Mouse (Mus musculus) embryonic facial prominence, embryonic 13.5 days (tissue): Measurements from ENCODE around the gene Rps27rt. TPM values are rescaled to one million over a fixed set of nuclear protein-coding genes. Genes with fewer than 3 reads are reported as not detected.

Experiments used
- ATAC-seq: fragments of 200-750 bp; cut with Nextera tagmentation; 2 replicates; pipeline ENCODE4 v1.8.0; 2017; ENCODE audit warnings: low read depth; ENCODE audit not compliant: insufficient number of reproducible peaks, insufficient read depth, low FRiP score, low TSS enrichment
- H3K27ac ChIP-seq: fragments of 300-500 bp; sonication (generic); 2 replicates; pipeline ENCODE4 v1.5.1; 2015; ENCODE audit warnings: moderate library complexity, mild to moderate bottlenecking, inconsistent platforms
- H3K27me3 ChIP-seq: fragments of 300-500 bp; sonication (generic); 2 replicates; pipeline ENCODE4 v1.6.1; 2015; ENCODE audit warnings: mild to moderate bottlenecking, inconsistent platforms
- H3K36me3 ChIP-seq: fragments of 300-500 bp; sonication (generic); 2 replicates; pipeline ENCODE4 v1.6.1; 2015; ENCODE audit warnings: mild to moderate bottlenecking, inconsistent platforms
- H3K4me1 ChIP-seq: fragments of 300-500 bp; sonication (generic); 2 replicates; pipeline ENCODE4 v1.6.1; 2015; ENCODE audit warnings: inconsistent platforms
- H3K4me2 ChIP-seq: fragments of 300-500 bp; sonication (generic); 2 replicates; pipeline ENCODE4 v1.6.1; 2015; ENCODE audit warnings: moderate library complexity, mild to moderate bottlenecking, inconsistent platforms
- H3K4me3 ChIP-seq: fragments of 300-500 bp; sonication (generic); 2 replicates; pipeline ENCODE4 v1.5.1; 2015; ENCODE audit warnings: mild to moderate bottlenecking, inconsistent platforms
- H3K9ac ChIP-seq: fragments of 300-500 bp; sonication (generic); 2 replicates; pipeline ENCODE4 v1.6.1; 2015; ENCODE audit warnings: mild to moderate bottlenecking, inconsistent platforms
- H3K9me3 ChIP-seq: fragments of 300-500 bp; sonication (generic); 2 replicates; pipeline ENCODE4 v1.6.1; 2016; ENCODE audit warnings: inconsistent platforms
- WGBS: fragments of 180-500 bp; shearing (Covaris S2); methylation state at CpG from one replicate; pipeline ENCODE4 v1.1.7; 2015; ENCODE audit warnings: mixed read lengths; 5-methylcytosine and 5-hydroxymethylcytosine counted together
- polyA plus RNA-seq: library from polyadenylated mRNA; unstranded; fragments of >200 nt; fragmentation: Nextera tagmentation; extraction: Ambion mirVana; gene quantifications from 2 replicates; pipeline ENCODE4 v1.2.1, GENCODE M21; 2015

The Rps27rt gene
- polyA plus RNA-seq, 1 experiment from 2014 or later = 519 TPM

DNA sequence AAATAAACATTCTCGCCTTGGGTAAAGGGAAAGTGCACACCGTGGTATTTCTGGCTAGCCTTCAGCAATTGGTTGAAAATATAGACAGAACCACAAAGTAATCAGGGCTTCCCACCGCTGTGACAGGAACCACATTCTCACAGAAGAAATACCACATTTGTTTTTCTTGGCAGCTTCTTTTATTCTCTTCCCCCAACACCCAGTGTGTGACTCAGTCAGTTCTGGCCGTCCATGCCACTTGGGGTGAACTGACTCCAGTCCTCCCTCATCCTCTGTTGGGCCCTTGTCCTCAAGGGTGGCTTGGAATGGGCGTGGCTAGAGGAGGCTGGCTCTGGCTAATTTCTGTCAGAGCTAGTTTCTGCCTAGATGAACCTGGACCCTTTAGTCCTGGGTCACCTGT, 34.1 kb downstream of the Rps27rt start:
- peaks cover 10% of the 10 kb centered on the region for H3K4me1 ChIP-seq
- H3K4me3 ChIP-seq = no peak overlapping the region
- 52% methylated on average over 5 of the region's 5 CpGs for WGBS
- no peaks in the 10 kb centered on the region for H3K9me3 ChIP-seq
- H3K27ac ChIP-seq = no peak overlapping the region
- H3K4me2 ChIP-seq = no peak overlapping the region
- no peaks in the 10 kb centered on the region for H3K27me3 ChIP-seq
- no peaks in the 10 kb centered on the region for H3K36me3 ChIP-seq
- H3K9ac ChIP-seq = no peak overlapping the region
- ATAC-seq = peak; percentile 43; the same call in 1 of the 2 replicates

DNA sequence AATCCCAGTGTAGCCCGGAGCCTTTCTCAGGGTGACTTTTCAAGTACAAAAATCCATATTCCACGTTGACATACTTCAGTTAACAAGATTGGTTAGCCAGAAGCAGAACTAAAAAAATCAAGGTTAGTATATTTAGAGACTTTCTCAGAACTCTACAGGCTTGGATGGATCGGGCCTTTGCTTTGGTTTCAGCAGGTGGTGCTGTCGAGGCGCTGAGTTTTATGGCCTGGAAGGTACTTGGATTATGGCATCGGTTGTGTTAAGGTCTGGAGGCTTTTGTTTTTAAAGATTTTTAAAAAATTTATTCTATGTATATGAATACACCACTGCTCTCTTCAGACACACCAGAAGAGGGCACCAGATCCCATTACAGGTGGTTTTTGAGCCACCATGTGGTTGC, 37.0 kb downstream of the Rps27rt start:
- H3K27me3 ChIP-seq = no peaks in the 10 kb centered on the region
- ATAC-seq = no peak
- no peak overlapping the region for H3K27ac ChIP-seq
- no peaks in the 10 kb centered on the region for H3K9me3 ChIP-seq
- no peak overlapping the region for H3K4me2 ChIP-seq
- H3K4me3 ChIP-seq = no peak overlapping the region
- no peak overlapping the region for H3K9ac ChIP-seq
- peaks cover 10% of the 10 kb centered on the region for H3K4me1 ChIP-seq
- 85% methylated on average over 6 of the region's 6 CpGs for whole genome bisulfite sequencing
- no peaks in the 10 kb centered on the region for H3K36me3 ChIP-seq

DNA sequence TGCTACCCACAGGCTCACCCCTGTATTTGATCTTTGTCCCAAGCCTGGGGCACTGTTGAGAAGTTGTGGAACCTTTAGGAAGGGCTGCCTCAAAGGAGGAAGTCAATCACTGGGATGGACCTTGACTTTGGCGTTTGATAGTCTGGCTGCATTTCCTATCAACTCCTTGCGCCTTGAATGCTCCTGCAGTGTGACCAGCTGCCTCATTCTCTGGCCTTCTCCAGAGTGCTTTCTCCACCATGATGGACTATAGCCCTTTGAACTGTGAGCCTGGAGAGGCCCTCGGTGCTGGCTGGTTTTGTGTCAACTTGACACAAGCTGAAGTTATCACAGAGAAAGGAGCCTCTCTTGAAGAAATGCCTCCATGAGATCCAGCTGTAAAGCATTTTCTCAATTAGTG, 37.9 kb downstream of the Rps27rt start:
- Histone ChIP-seq H3K9me3 (no peaks in the 10 kb centered on the region), H3K9ac (no peak overlapping the region), H3K4me3 (no peak overlapping the region), H3K27ac (no peak overlapping the region), H3K27me3 (no peaks in the 10 kb centered on the region), H3K4me2 (no peak overlapping the region), H3K36me3 (no peaks in the 10 kb centered on the region), H3K4me1 (peaks cover 5% of the 10 kb centered on the region)
- no peak for ATAC-seq
- WGBS = 73% methylated on average over 3 of the region's 3 CpGs

DNA sequence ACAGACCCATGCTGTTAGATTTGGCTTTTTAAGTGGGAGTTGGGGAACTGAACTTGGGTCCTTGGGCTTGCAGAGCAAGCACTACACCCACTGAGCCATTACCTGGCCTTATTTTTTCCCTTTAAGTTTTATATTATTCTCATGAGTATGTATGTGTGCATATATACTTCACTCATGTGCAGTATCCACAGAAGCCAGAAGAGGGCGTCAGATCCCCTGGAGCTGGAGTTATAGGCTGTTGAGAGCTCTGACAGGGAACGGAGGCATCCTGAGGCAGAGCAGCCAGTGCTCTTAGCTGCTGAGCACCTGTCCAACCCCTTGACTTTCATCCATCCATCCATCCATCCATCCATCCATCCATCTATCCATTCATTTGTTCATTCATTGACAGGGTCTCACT, 45.9 kb downstream of the Rps27rt start:
- Histone ChIP-seq H3K27ac (no peak overlapping the region), H3K9me3 (no peaks in the 10 kb centered on the region), H3K4me3 (no peak overlapping the region), H3K36me3 (no peaks in the 10 kb centered on the region), H3K4me2 (no peak overlapping the region), H3K4me1 (peaks cover 14% of the 10 kb centered on the region), H3K9ac (no peak overlapping the region), H3K27me3 (no peaks in the 10 kb centered on the region)
- WGBS = 76% methylated on average over 2 of the region's 2 CpGs
- ATAC-seq = no peak

DNA sequence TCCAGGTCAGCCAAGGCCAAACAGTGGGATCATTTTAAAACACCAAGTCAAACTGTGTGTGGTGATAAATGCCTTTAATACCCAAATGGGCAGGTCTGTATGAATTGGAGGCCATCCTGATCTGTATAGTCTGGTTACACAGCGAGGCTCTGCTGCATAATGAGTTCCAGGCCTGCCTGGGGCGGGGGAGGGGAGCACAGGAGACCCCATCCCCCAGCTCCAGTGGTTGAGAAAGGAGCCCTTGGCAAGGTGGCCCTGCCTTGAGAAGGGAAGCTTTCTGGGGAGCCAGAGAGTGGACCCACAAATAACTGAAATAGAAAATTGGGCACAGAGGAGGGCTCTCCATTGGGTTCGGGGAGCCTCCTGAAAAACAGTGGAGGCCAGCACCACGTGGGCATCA, 47.2 kb downstream of the Rps27rt start:
- no peaks in the 10 kb centered on the region for H3K27me3 ChIP-seq
- no peak overlapping the region for H3K27ac ChIP-seq
- H3K36me3 ChIP-seq = no peaks in the 10 kb centered on the region
- H3K4me2 ChIP-seq = no peak overlapping the region
- no peak overlapping the region for H3K4me3 ChIP-seq
- no peak overlapping the region for H3K9ac ChIP-seq
- no peak for ATAC-seq
- 55% methylated on average over 4 of the region's 4 CpGs for WGBS
- H3K9me3 ChIP-seq = no peaks in the 10 kb centered on the region
- peaks cover 14% of the 10 kb centered on the region for H3K4me1 ChIP-seq

DNA sequence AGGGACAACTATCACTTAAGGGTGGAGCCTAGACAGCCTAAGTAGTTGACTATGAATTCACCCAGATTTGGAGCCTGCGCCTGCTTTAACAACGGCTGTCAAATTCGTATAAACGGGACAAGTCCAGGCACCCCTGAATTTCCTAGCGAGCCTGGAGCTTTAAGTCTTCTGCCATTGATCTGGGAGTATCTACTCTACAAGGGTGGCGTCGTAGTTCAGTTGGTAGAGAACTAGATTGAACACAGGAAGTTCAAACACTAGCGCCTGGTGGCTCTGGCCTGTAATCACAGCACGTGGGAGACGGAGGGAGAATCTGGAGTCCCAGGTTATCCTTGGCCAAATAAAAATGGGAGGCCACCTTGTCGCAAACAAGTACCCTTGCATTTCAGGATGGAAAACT, 48.3 kb downstream of the Rps27rt start:
- Histone ChIP-seq H3K27ac (no peak overlapping the region), H3K36me3 (no peaks in the 10 kb centered on the region), H3K9ac (0 out of 2 replicates have a peak overlapping the region, but pooled peaks have one; percentile 80), H3K4me3 (peak overlapping the region; percentile 79), H3K4me1 (peaks cover 14% of the 10 kb centered on the region), H3K9me3 (no peaks in the 10 kb centered on the region), H3K4me2 (peak overlapping the region; percentile 99), H3K27me3 (no peaks in the 10 kb centered on the region)
- ATAC-seq = no peak; the same call in 1 of the 2 replicates
- 59% methylated on average over 11 of the region's 11 CpGs for WGBS

DNA sequence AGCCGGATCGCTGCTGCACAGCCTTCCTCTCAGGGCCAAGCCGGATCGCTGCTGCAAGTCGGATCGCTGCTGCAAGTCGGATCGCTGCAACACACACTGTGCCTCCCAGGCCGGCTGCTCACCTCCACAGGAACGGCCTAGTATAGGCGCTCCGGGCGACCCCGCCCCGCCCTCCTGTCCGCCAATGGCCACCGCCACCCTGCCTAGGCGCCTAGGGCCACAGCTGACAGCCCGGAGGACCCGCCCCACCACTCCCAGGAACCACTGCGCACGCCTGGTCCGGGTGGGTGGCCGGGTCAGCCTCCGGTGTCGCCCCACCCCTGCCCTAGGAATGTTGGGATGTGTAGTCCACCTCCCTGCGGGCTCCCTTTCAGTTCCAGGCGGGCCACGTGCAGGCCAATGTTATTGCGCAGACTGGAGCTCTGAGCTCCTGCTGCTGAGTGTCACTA, 48.8 kb downstream of the Rps27rt start, which contains the start of gene Gpd1l:
Gene Gpd1l, minus strand, starts transcription at position 265 of the 449 bp plus-strand sequence.
- H3K27ac ChIP-seq = peak within 1 kb of the TSS; percentile 78
- H3K9ac ChIP-seq = peak within 1 kb of the TSS; percentile 80
- no peaks in the 10 kb centered on the region for H3K27me3 ChIP-seq
- no peaks in the 10 kb centered on the region for H3K36me3 ChIP-seq
- peak; percentile 87 for ATAC-seq
- peak within 1 kb of the TSS; percentile 79 for H3K4me3 ChIP-seq
- peaks cover 14% of the 10 kb centered on the region for H3K4me1 ChIP-seq
- H3K4me2 ChIP-seq = peak within 1 kb of the TSS; percentile 99
- H3K9me3 ChIP-seq = no peaks in the 10 kb centered on the region
- under 1% methylated on average over 30 of the region's 30 CpGs for WGBS

DNA sequence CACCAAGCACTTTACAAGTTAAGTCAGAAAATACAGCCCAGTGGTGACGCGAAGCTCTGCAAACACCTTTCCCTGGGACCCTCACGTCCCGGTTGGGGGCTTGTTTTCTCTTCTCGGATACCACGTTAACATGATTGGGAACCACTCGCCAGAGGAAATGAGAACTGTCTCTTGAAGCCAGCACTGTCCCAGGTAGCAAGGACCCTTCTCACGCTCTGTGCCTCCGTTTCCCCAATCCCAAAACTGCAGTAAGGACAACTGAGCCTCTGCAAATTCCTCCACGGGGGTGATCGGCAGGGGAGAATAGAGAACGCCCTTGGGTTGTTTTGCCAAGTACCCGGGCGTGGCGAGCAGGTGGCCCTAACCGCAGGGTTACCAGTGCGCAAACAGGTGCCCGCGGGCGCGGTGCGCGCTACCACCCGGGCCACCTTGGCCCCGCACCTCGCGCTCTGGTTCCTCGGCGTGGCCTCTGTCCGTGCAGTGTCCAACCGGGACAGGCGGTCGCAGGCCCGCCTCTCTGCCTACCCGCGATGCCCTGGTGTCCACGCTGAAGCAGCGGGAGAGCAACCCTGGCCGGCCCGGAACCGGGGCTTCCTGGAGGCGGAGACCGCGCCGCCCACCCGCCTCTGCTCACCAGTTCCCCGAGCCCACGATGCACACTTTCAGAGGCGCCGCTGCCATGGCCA, 49.4 kb downstream of the Rps27rt start:
- Histone ChIP-seq H3K4me3 (peak overlapping the region; percentile 79), H3K27ac (peak overlapping the region; percentile 78), H3K9ac (peak overlapping the region; percentile 80), H3K4me1 (peaks cover 14% of the 10 kb centered on the region), H3K4me2 (peak overlapping the region; percentile 99), H3K9me3 (no peaks in the 10 kb centered on the region), H3K36me3 (no peaks in the 10 kb centered on the region), H3K27me3 (no peaks in the 10 kb centered on the region)
- WGBS = under 1% methylated on average over 50 of the region's 50 CpGs
- ATAC-seq = peak; percentile 0; the same call in 1 of the 2 replicates

DNA sequence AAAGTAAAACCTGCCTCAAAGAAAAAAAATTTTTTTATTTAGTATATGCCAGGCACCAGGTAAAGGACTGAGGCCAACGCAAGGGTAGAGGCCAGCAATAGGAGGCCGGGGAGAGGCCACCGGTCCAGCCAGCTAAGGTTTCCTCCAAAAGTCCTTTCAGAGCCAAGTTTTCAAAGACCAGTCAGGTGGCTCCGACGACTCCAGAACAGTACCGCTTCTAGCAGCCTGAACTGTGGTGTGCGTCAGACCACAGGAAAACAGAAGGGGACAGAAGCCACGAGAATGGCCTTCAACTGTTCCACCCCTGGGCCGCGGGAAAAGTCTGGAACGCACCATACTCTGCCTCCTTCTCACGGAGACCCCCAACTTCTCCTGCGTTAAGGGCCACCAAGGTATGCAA, 49.9 kb downstream of the Rps27rt start:
- 23% methylated on average over 13 of the region's 13 CpGs for WGBS

More for the DNA sequence above, 49.9 kb downstream of the Rps27rt start:
- Histone ChIP-seq H3K36me3 (no peaks in the 10 kb centered on the region), H3K27ac (no peak overlapping the region), H3K9me3 (no peaks in the 10 kb centered on the region), H3K27me3 (no peaks in the 10 kb centered on the region), H3K4me2 (peak overlapping the region; percentile 99), H3K9ac (peak overlapping the region; percentile 80), H3K4me1 (peaks cover 14% of the 10 kb centered on the region), H3K4me3 (peak overlapping the region; percentile 79)
- no peak for ATAC-seq

Other genes with a start within 250 kb of the Rps27rt start
- 104 and 114 TPM in 2 replicates for gene Cmtm7, start 200.9 kb downstream of the Rps27rt start, polyA plus RNA-seq
- gene Cmtm8, start 138.6 kb downstream of the Rps27rt start, polyA plus RNA-seq = 13.2 and 19.2 TPM in 2 replicates
- 10.6 and 10.8 TPM in 2 replicates for gene Gpd1l, start 48.8 kb downstream of the Rps27rt start, polyA plus RNA-seq
- 1.6 and 2.3 TPM in 2 replicates for gene Osbpl10, start 4.2 kb downstream of the Rps27rt start, polyA plus RNA-seq